Mouse (Mus musculus) heart, embryonic 13.5 days (tissue): ENCODE measurements around the gene Prss23. TPM values are rescaled to one million over a fixed set of nuclear protein-coding genes. Genes with fewer than 3 reads are reported as not detected.

Experiments
- ATAC-seq: fragments of 200-750 bp; cut with Nextera tagmentation; 2 replicates; pipeline ENCODE4 v1.8.0; 2017; ENCODE audit warnings: moderate TSS enrichment; ENCODE audit not compliant: insufficient number of reproducible peaks, low FRiP score, low TSS enrichment; ENCODE audit errors: extremely low read depth
- H3K27ac ChIP-seq: fragments of 300-500 bp; sonication (generic); replicated peaks from 2 replicates; pipeline ENCODE4 v1.5.1; 2015; ENCODE audit warnings: moderate library complexity, mild to moderate bottlenecking, inconsistent platforms
- H3K27me3 ChIP-seq: fragments of 300-500 bp; sonication (generic); replicated peaks from 2 replicates; pipeline ENCODE4 v1.6.1; 2015; ENCODE audit warnings: mild to moderate bottlenecking, inconsistent platforms
- H3K36me3 ChIP-seq: fragments of 300-500 bp; sonication (generic); 2 replicates; pipeline ENCODE4 v1.6.1; 2015; ENCODE audit warnings: mild to moderate bottlenecking, inconsistent platforms
- H3K4me1 ChIP-seq: fragments of 300-500 bp; sonication (generic); 2 replicates; pipeline ENCODE4 v1.6.1; 2015; ENCODE audit warnings: inconsistent platforms
- H3K4me2 ChIP-seq: fragments of 300-500 bp; sonication (generic); 2 replicates; pipeline ENCODE4 v1.6.1; 2015; ENCODE audit warnings: inconsistent platforms, mild to moderate bottlenecking, moderate library complexity
- H3K4me3 ChIP-seq: fragments of 300-500 bp; sonication (generic); 2 replicates; pipeline ENCODE4 v1.5.1; 2015; ENCODE audit warnings: moderate library complexity, mild to moderate bottlenecking, inconsistent platforms
- H3K9ac ChIP-seq: fragments of 300-500 bp; sonication (generic); 2 replicates; pipeline ENCODE4 v1.6.1; 2015; ENCODE audit warnings: inconsistent platforms, mild to moderate bottlenecking, moderate library complexity
- H3K9me3 ChIP-seq: fragments of 300-500 bp; sonication (generic); 2 replicates; pipeline ENCODE4 v1.6.1; 2016; ENCODE audit warnings: inconsistent platforms
- WGBS: fragments of 180-500 bp; shearing (Covaris S2); methylation state at CpG from one replicate; pipeline ENCODE4 v1.1.7; 2015; ENCODE audit warnings: mixed read lengths; 5-methylcytosine and 5-hydroxymethylcytosine counted together
- polyA plus RNA-seq: library from polyadenylated mRNA; unstranded; fragments of >200 nt; fragmentation: Nextera tagmentation; extraction: Ambion mirVana; gene quantifications from 2 replicates; pipeline ENCODE4 v1.2.1, GENCODE M21; 2015

Gene Prss23
- polyA plus RNA-seq, 1 experiment from 2014 or later, result 33.7 TPM

DNA sequence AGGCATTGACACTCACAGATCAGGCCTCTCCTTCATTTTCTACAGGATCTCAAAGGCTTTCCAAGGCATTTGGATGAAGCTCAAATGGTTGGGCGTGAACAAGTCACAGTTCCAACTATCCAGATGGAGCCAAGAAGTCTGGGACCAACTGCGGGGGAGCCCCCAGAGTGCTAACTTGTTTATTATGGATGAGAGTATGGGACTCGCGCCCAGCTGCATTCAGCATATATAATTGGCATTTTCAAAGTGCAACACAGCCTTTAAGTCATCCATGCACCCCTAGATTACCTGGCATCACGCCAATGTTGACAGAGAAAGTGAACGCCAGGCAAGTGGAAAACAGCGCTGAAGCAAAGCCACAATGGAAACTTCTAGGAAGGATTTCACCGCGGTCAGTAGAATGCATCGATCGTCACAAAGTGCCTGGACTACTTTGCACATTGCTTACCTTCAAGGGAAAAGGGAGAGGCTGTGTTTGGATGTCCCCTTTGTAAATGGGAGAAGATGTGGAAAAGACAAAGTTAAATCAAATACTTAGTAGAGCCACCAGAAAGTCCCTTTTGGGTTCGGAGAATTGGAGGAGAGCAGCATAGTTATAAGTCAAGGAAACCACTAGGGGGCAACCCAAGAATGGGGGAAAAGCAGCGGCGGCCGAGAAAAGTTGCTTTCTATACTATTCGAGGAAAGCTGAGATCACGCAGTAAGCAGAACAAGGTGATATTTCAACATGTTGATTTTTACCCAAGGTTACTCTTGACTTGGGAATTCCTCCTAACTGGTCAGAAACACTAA is 27.3 kb downstream of the Prss23 start:
- Histone ChIP-seq H3K9me3 (no peaks in the 10 kb centered on the region), H3K27me3 (no peaks in the 10 kb centered on the region), H3K9ac (peak overlapping the region; percentile 65), H3K36me3 (no peaks in the 10 kb centered on the region), H3K4me3 (peak overlapping the region; percentile 39), H3K4me1 (no peaks in the 10 kb centered on the region), H3K27ac (no peak overlapping the region), H3K4me2 (peak overlapping the region; percentile 64)
- no peak for ATAC-seq
- 26% methylated on average over 17 of the region's 17 CpGs for WGBS

DNA sequence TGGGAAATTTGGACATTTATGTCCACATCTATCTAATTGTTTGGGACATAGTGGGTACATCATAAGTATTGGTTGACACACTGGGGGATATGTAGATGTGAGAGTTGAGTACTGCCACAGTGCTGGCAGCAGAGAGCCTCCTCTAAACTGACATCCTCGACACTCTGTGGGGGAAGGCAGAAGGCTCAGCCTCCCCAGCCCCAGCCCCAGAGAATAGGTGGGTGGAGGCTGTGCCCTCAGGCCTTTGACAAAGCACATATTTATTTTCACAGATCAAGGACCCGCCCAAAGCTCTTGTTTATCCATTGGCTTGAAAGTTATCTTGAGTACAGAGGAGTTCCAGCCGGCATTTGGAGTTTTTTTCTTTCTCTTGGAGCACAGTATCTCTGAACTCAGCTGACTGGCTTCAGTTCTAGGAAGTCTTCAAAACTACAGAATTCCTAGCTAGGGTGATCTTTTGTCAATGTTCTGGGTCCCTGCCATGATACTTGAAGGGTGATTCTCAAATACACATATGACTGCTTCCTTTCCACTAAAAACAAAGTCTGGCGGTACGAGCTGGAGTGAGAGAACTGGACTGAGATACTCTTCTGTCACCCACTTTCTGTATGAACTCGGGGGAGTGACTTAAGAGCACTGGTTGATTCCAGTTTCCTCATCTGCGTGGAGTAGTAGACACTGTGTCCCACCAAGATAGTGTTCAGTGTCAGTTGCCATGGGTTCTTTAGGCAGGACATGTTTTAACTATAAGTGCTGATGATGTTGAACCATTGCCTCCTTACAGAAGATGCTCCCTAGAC is 43.0 kb downstream of the Prss23 start:
- Histone ChIP-seq H3K4me2 (no peak overlapping the region), H3K9me3 (no peaks in the 10 kb centered on the region), H3K27me3 (no peaks in the 10 kb centered on the region), H3K9ac (no peak overlapping the region), H3K36me3 (no peaks in the 10 kb centered on the region), H3K4me1 (peaks cover 11% of the 10 kb centered on the region), H3K27ac (no peak overlapping the region), H3K4me3 (no peak overlapping the region)
- no peak for ATAC-seq
- 47% methylated on average over 7 of the region's 7 CpGs for WGBS

GRCm38 (mm10) chr7:89481723-89482122 is 45.3 kb downstream of the Prss23 start:
- Histone ChIP-seq H3K9me3 (no peaks in the 10 kb centered on the region), H3K4me2 (no peak overlapping the region), H3K27ac (no peak overlapping the region), H3K9ac (no peak overlapping the region), H3K4me3 (no peak overlapping the region), H3K27me3 (no peaks in the 10 kb centered on the region; the same call in 1 of the 2 replicates), H3K4me1 (peaks cover 15% of the 10 kb centered on the region), H3K36me3 (no peaks in the 10 kb centered on the region)
- no peak for ATAC-seq
- 52% methylated on average over 3 of the region's 3 CpGs for WGBS

DNA sequence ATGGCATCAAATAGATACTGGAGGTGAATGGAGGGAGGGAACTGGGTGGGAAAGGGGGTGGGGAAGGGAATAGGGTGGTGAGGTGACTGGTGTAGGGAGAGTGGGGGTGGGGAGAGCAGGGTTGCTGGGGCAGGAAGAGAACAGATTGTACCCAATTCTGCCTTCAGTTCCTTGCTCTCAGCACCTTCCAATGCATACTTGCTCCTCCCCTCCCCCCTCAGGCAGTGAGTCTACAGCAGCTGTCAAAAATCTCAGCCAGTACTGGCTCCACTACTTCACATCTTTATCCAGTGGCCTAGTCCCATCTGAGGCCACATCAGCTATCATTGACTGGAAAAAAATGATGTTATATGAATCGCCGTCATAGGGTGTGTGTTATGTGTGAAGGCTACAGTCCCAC is 48.5 kb downstream of the Prss23 start:
- ATAC-seq, result no peak
- WGBS, result 72% methylated on average over 2 of the region's 2 CpGs
- Histone ChIP-seq H3K27me3 (peaks cover 5% of the 10 kb centered on the region), H3K4me3 (no peak overlapping the region), H3K4me2 (no peak overlapping the region), H3K9me3 (no peaks in the 10 kb centered on the region), H3K27ac (no peak overlapping the region), H3K36me3 (no peaks in the 10 kb centered on the region), H3K4me1 (peaks cover 12% of the 10 kb centered on the region), H3K9ac (no peak overlapping the region)

GRCm38 (mm10) chr7:89477294-89477999 is 49.5 kb downstream of the Prss23 start:
- WGBS, result 14% methylated on average over 1 of the region's 1 CpGs
- H3K4me3 ChIP-seq, result no peak overlapping the region
- H3K27ac ChIP-seq, result no peak overlapping the region
- H3K36me3 ChIP-seq, result no peaks in the 10 kb centered on the region
- no peak for ATAC-seq
- H3K4me2 ChIP-seq, result no peak overlapping the region
- H3K9me3 ChIP-seq, result no peaks in the 10 kb centered on the region
- H3K4me1 ChIP-seq, result peaks cover 18% of the 10 kb centered on the region
- H3K27me3 ChIP-seq, result peaks cover 5% of the 10 kb centered on the region
- H3K9ac ChIP-seq, result no peak overlapping the region

- H3K9ac ChIP-seq, result no peak overlapping the region
- no peaks in the 10 kb centered on the region for H3K9me3 ChIP-seq
- no peak overlapping the region for H3K4me2 ChIP-seq
- H3K27me3 ChIP-seq, result peaks cover 5% of the 10 kb centered on the region
- no peak overlapping the region for H3K4me3 ChIP-seq
- WGBS, result 26% methylated on average over 4 of the region's 4 CpGs
- H3K27ac ChIP-seq, result no peak overlapping the region
- H3K4me1 ChIP-seq, result peaks cover 27% of the 10 kb centered on the region
- no peaks in the 10 kb centered on the region for H3K36me3 ChIP-seq
- no peak for ATAC-seq
Measured at GRCm38 (mm10) chr7:89473442-89473841, 53.5 kb downstream of the Prss23 start.

- whole genome bisulfite sequencing, result 69% methylated on average over 10 of the region's 10 CpGs
- no peak overlapping the region for H3K27ac ChIP-seq
- H3K4me3 ChIP-seq, result no peak overlapping the region
- H3K9me3 ChIP-seq, result no peaks in the 10 kb centered on the region
- no peaks in the 10 kb centered on the region for H3K36me3 ChIP-seq
- no peak overlapping the region for H3K4me2 ChIP-seq
- no peak overlapping the region for H3K9ac ChIP-seq
- ATAC-seq, result no peak
- H3K27me3 ChIP-seq, result no peaks in the 10 kb centered on the region
- peaks cover 26% of the 10 kb centered on the region for H3K4me1 ChIP-seq
Measured at GRCm38 (mm10) chr7:89463775-89464592, 63.0 kb downstream of the Prss23 start.

DNA sequence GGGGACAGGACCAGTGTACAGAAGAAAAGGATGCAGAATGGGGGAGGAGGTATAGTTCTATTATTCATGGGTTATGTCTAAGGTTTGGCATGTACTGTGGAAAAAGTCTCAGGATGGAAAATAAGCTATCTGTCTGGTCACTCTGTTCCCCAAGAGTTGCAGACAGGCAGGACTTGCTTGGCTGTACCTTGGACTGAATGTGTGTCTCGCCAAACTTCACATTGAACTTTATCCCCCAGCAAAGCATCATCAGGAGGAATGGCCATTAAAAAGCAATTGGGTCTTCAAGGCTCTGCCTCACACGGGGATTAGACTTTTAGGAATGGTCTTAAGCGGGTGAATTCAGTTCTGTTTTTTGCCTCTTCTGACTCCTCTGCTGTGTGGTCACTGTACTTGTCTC is 63.7 kb downstream of the Prss23 start:
- no peak overlapping the region for H3K9ac ChIP-seq
- peaks cover 26% of the 10 kb centered on the region for H3K4me1 ChIP-seq
- no peak overlapping the region for H3K4me3 ChIP-seq
- no peak overlapping the region for H3K27ac ChIP-seq
- H3K36me3 ChIP-seq, result no peaks in the 10 kb centered on the region
- no peaks in the 10 kb centered on the region for H3K27me3 ChIP-seq
- no peaks in the 10 kb centered on the region for H3K9me3 ChIP-seq
- no peak for ATAC-seq
- 62% methylated on average over 3 of the region's 3 CpGs for WGBS
- no peak overlapping the region for H3K4me2 ChIP-seq

GRCm38 (mm10) chr7:89462646-89463207 is 64.3 kb downstream of the Prss23 start:
- no peaks in the 10 kb centered on the region for H3K9me3 ChIP-seq
- 80% methylated on average over 5 of the region's 5 CpGs for WGBS
- ATAC-seq, result no peak
- H3K9ac ChIP-seq, result no peak overlapping the region
- H3K36me3 ChIP-seq, result no peaks in the 10 kb centered on the region
- H3K4me3 ChIP-seq, result no peak overlapping the region
- peaks cover 26% of the 10 kb centered on the region for H3K4me1 ChIP-seq
- no peaks in the 10 kb centered on the region for H3K27me3 ChIP-seq
- H3K27ac ChIP-seq, result no peak overlapping the region
- H3K4me2 ChIP-seq, result no peak overlapping the region

DNA sequence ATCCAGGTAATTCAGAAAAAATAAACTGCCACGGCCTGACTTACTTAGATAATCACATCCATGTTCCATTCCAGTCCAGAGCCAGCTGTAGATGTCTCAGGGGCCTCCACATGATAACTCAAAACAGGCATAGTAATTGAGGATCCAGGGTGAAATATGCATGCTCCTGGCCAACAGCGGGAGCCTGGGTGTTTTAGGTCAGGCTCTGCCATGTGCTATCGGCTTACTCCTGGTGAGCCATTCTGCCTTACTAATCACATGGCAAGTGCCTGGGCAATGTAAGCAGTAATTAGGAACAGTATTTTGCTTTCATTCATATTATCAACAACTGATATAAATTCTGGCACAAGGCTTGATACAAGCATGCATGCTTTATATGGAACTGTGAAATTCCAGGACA is 65.6 kb downstream of the Prss23 start:
- no peaks in the 10 kb centered on the region for H3K36me3 ChIP-seq
- peaks cover 26% of the 10 kb centered on the region for H3K4me1 ChIP-seq
- no peaks in the 10 kb centered on the region for H3K9me3 ChIP-seq
- no peak overlapping the region for H3K4me2 ChIP-seq
- H3K27me3 ChIP-seq, result no peaks in the 10 kb centered on the region
- peak overlapping the region; percentile 61 for H3K27ac ChIP-seq
- ATAC-seq, result peak; percentile 19; the same call in 1 of the 2 replicates
- 27% methylated on average over 3 of the region's 3 CpGs for WGBS
- no peak overlapping the region for H3K9ac ChIP-seq
- H3K4me3 ChIP-seq, result no peak overlapping the region
